Mouse (Mus musculus): ENCODE data around the gene Nrp1. TPM values are rescaled to one million over a fixed set of nuclear protein-coding genes. Genes with fewer than 3 reads are reported as not detected.

The Nrp1 gene
- total RNA-seq, 1 experiment: 21.3 TPM

- H3K27ac ChIP-seq (ENCODE audit: insufficient read depth, low read depth, low read length, poor library complexity, severe bottlenecking): no peak overlapping the region
- DNase-seq (ENCODE audit: low read depth, low spot score): no peak
Observed at GRCm38 (mm10) chr8:128450390-128451032, 92.1 kb downstream of the Nrp1 start.

GRCm38 (mm10) chr8:128451121-128451520 lies 92.7 kb downstream of the Nrp1 start:
- Histone ChIP-seq H3K36me3 (ENCODE audit: control insufficient read depth, insufficient read depth, low read length, poor library complexity, severe bottlenecking) (no peaks in the 10 kb centered on the region), H3K9me3 (ENCODE audit: control insufficient read depth, insufficient read depth, low read depth, low read length) (no peaks in the 10 kb centered on the region), H3K27ac (ENCODE audit: insufficient read depth, low read depth, low read length, poor library complexity, severe bottlenecking) (no peak overlapping the region), H3K4me3 (ENCODE audit: insufficient read depth in 1 of 2, low read depth in 1 of 2, low read length in 2 of 2, poor library complexity in 1 of 2, severe bottlenecking in 1 of 2) (no peak overlapping the region), H3K4me1 (ENCODE audit: control insufficient read depth in 2 of 2, insufficient read depth in 2 of 2, low read length in 2 of 2, poor library complexity in 1 of 2) (no peaks in the 10 kb centered on the region), H3K9ac (ENCODE audit: insufficient read depth, low read depth, low read length, poor library complexity, severe bottlenecking) (no peak overlapping the region)
- in situ Hi-C loops (cut with MboI; ENCODE audit: low sequenced_read_pairs in 2 of 2, unreplicated experiment in 2 of 2): no loop called here
- TF ChIP-seq CHD2 (IDR thresholded peaks at IDR 0.05; ENCODE audit: low read depth, low read length) (no peak), HCFC1 (IDR thresholded peaks at IDR 0.05; ENCODE audit: borderline replicate concordance, insufficient read depth, low read length) (no peak), MAFK (IDR thresholded peaks at IDR 0.05; ENCODE audit: insufficient read depth, low read depth, low read length) (no peak), ZNF384 (IDR thresholded peaks at IDR 0.05; ENCODE audit: low read depth, low read length) (no peak), ZC3H11A (IDR thresholded peaks at IDR 0.05; ENCODE audit: borderline replicate concordance, low read depth, low read length) (no peak)
- no peak for DNase-seq (ENCODE audit: low read depth, low spot score)

More at GRCm38 (mm10) chr8:128450390-128451032, 92.1 kb downstream of the Nrp1 start:
- Histone ChIP-seq H3K9me3 (ENCODE audit: control insufficient read depth, insufficient read depth, low read depth, low read length) (no peaks in the 10 kb centered on the region), H3K9ac (ENCODE audit: insufficient read depth, low read depth, low read length, poor library complexity, severe bottlenecking) (no peak overlapping the region), H3K4me1 (ENCODE audit: control insufficient read depth in 2 of 2, insufficient read depth in 2 of 2, low read length in 2 of 2, poor library complexity in 1 of 2) (no peaks in the 10 kb centered on the region), H3K36me3 (ENCODE audit: control insufficient read depth, insufficient read depth, low read length, poor library complexity, severe bottlenecking) (no peaks in the 10 kb centered on the region), H3K4me3 (ENCODE audit: insufficient read depth in 1 of 2, low read depth in 1 of 2, low read length in 2 of 2, poor library complexity in 1 of 2, severe bottlenecking in 1 of 2) (no peak overlapping the region)
- TF ChIP-seq MAFK (IDR thresholded peaks at IDR 0.05; ENCODE audit: insufficient read depth, low read depth, low read length) (no peak), HCFC1 (IDR thresholded peaks at IDR 0.05; ENCODE audit: borderline replicate concordance, insufficient read depth, low read length) (no peak), ZNF384 (IDR thresholded peaks at IDR 0.05; ENCODE audit: low read depth, low read length) (no peak), ZC3H11A (IDR thresholded peaks at IDR 0.05; ENCODE audit: borderline replicate concordance, low read depth, low read length) (no peak), CHD2 (IDR thresholded peaks at IDR 0.05; ENCODE audit: low read depth, low read length) (no peak)
- in situ Hi-C loops (cut with MboI; ENCODE audit: low sequenced_read_pairs in 2 of 2, unreplicated experiment in 2 of 2): no loop called here

GRCm38 (mm10) chr8:128453471-128453870 lies 95.1 kb downstream of the Nrp1 start:
- in situ Hi-C loops (cut with MboI; ENCODE audit: low sequenced_read_pairs in 2 of 2, unreplicated experiment in 2 of 2): no loop called here

GRCm38 (mm10) chr8:128454026-128454425 lies 95.6 kb downstream of the Nrp1 start:
- TF ChIP-seq MAFK (IDR thresholded peaks at IDR 0.05; ENCODE audit: insufficient read depth, low read depth, low read length): no peak
- no peak for TF ChIP-seq ZNF384 (IDR thresholded peaks at IDR 0.05; ENCODE audit: low read depth, low read length)
- TF ChIP-seq CHD2 (IDR thresholded peaks at IDR 0.05; ENCODE audit: low read depth, low read length): no peak
- in situ Hi-C loops (cut with MboI; ENCODE audit: low sequenced_read_pairs in 2 of 2, unreplicated experiment in 2 of 2): no loop called here
- DNase-seq (ENCODE audit: low read depth, low spot score): no peak

More at GRCm38 (mm10) chr8:128453471-128453870, 95.1 kb downstream of the Nrp1 start:
- no peak for DNase-seq (ENCODE audit: low read depth, low spot score)
- no peaks in the 10 kb centered on the region for H3K4me1 ChIP-seq (ENCODE audit: control insufficient read depth in 2 of 2, insufficient read depth in 2 of 2, low read length in 2 of 2, poor library complexity in 1 of 2)
- no peak overlapping the region for H3K27ac ChIP-seq (ENCODE audit: insufficient read depth, low read depth, low read length, poor library complexity, severe bottlenecking)
- H3K9me3 ChIP-seq (ENCODE audit: control insufficient read depth, insufficient read depth, low read depth, low read length): no peaks in the 10 kb centered on the region
- H3K4me3 ChIP-seq (ENCODE audit: insufficient read depth in 1 of 2, low read depth in 1 of 2, low read length in 2 of 2, poor library complexity in 1 of 2, severe bottlenecking in 1 of 2): no peak overlapping the region
- TF ChIP-seq ZNF384 (IDR thresholded peaks at IDR 0.05; ENCODE audit: low read depth, low read length) (no peak), ZC3H11A (IDR thresholded peaks at IDR 0.05; ENCODE audit: borderline replicate concordance, low read depth, low read length) (no peak), CHD2 (IDR thresholded peaks at IDR 0.05; ENCODE audit: low read depth, low read length) (no peak)
- no peaks in the 10 kb centered on the region for H3K36me3 ChIP-seq (ENCODE audit: control insufficient read depth, insufficient read depth, low read length, poor library complexity, severe bottlenecking)
- H3K9ac ChIP-seq (ENCODE audit: insufficient read depth, low read depth, low read length, poor library complexity, severe bottlenecking): no peak overlapping the region

GRCm38 (mm10) chr8:128457277-128457676 lies 98.9 kb downstream of the Nrp1 start:
- Histone ChIP-seq H3K36me3 (ENCODE audit: control insufficient read depth, insufficient read depth, low read length, poor library complexity, severe bottlenecking) (no peaks in the 10 kb centered on the region), H3K27ac (ENCODE audit: insufficient read depth, low read depth, low read length, poor library complexity, severe bottlenecking) (no peak overlapping the region)

More at GRCm38 (mm10) chr8:128454026-128454425, 95.6 kb downstream of the Nrp1 start:
- H3K27ac ChIP-seq (ENCODE audit: insufficient read depth, low read depth, low read length, poor library complexity, severe bottlenecking): no peak overlapping the region
- no peak overlapping the region for H3K4me3 ChIP-seq (ENCODE audit: insufficient read depth in 1 of 2, low read depth in 1 of 2, low read length in 2 of 2, poor library complexity in 1 of 2, severe bottlenecking in 1 of 2)
- H3K36me3 ChIP-seq (ENCODE audit: control insufficient read depth, insufficient read depth, low read length, poor library complexity, severe bottlenecking): no peaks in the 10 kb centered on the region
- H3K4me1 ChIP-seq (ENCODE audit: control insufficient read depth in 2 of 2, insufficient read depth in 2 of 2, low read length in 2 of 2, poor library complexity in 1 of 2): no peaks in the 10 kb centered on the region
- no peaks in the 10 kb centered on the region for H3K9me3 ChIP-seq (ENCODE audit: control insufficient read depth, insufficient read depth, low read depth, low read length)
- H3K9ac ChIP-seq (ENCODE audit: insufficient read depth, low read depth, low read length, poor library complexity, severe bottlenecking): no peak overlapping the region

More at GRCm38 (mm10) chr8:128457277-128457676, 98.9 kb downstream of the Nrp1 start:
- DNase-seq (ENCODE audit: low read depth, low spot score): no peak
- H3K9me3 ChIP-seq (ENCODE audit: control insufficient read depth, insufficient read depth, low read depth, low read length): no peaks in the 10 kb centered on the region
- no peak overlapping the region for H3K4me3 ChIP-seq (ENCODE audit: insufficient read depth in 1 of 2, low read depth in 1 of 2, low read length in 2 of 2, poor library complexity in 1 of 2, severe bottlenecking in 1 of 2)
- H3K9ac ChIP-seq (ENCODE audit: insufficient read depth, low read depth, low read length, poor library complexity, severe bottlenecking): no peak overlapping the region
- H3K4me1 ChIP-seq (ENCODE audit: control insufficient read depth in 2 of 2, insufficient read depth in 2 of 2, low read length in 2 of 2, poor library complexity in 1 of 2): no peaks in the 10 kb centered on the region
- TF ChIP-seq ZC3H11A (IDR thresholded peaks at IDR 0.05; ENCODE audit: borderline replicate concordance, low read depth, low read length) (no peak), MAFK (IDR thresholded peaks at IDR 0.05; ENCODE audit: insufficient read depth, low read depth, low read length) (no peak)
- in situ Hi-C loops (cut with MboI; ENCODE audit: low sequenced_read_pairs in 2 of 2, unreplicated experiment in 2 of 2): no loop called here
